Mouse (Mus musculus) testis, adult 10 weeks (tissue): ENCODE data around the gene Trim42. TPM values are rescaled to one million over a fixed set of nuclear protein-coding genes. Genes with fewer than 3 reads are reported as not detected.

Experiments
- polyA plus RNA-seq: library from polyadenylated mRNA; stranded (reverse); fragments of 350-450 nt; fragmentation: Illumina TruSeq; extraction: RNeasy Lipid Tissue Mini Kit (QIAGEN cat#74804); gene quantifications from one replicate; pipeline ENCODE4 v1.2.3, GENCODE M21; 2014; ENCODE audit warnings: low read depth, low replicate concordance

The Trim42 gene
- polyA plus RNA-seq: 13.4 TPM

GRCm38 (mm10) chr9:97369591-97369990 lies at the start of gene Trim42:
Gene Trim42 (minus strand): TSS chr9:97369958.

